Mouse (Mus musculus): Measurements from ENCODE around the gene Gm11555. TPM values are rescaled to one million over a fixed set of nuclear protein-coding genes. Genes with fewer than 3 reads are reported as not detected.
"Not testable (repeated sequence)": the region's sequence is repeated elsewhere in the genome, so short reads cannot be mapped to it uniquely, and the experiment has no call there.

The Gm11555 gene
- polyA plus RNA-seq, 1 experiment from 2014 or later = not detected

DNA sequence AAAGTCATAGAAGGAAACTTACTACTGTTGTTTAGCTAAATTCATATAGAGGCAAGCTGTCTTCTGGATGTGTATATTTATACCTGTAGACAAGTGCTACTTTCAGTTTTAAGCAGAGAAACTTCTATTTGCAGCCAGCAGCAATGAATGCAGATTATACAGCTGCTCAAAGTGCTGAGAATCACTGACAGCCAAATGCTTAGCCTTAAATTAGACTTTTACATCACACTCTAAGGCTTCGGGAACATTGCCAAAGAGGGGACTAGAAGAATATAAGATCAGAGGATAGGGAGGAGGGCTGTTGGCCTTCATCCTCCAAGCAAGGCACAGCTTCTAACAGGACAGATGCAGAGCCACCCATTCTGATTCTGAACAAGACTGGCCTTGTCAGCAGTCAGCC is 12.9 kb downstream of the Gm11555 start:
- Histone ChIP-seq H3K4me3 (no peak overlapping the region), H3K4me1 (no peaks in the 10 kb centered on the region), H3K27ac (replicated peaks) (no peak overlapping the region), H3K27me3 (replicated peaks; ENCODE audit: low read depth, poor library complexity, severe bottlenecking) (no peaks in the 10 kb centered on the region; the same call in 1 of the 2 replicates), H3K9me3 (no peaks in the 10 kb centered on the region), H3K36me3 (replicated peaks) (no peaks in the 10 kb centered on the region)
- WGBS = 80% methylated on average over 1 of the region's 1 CpGs
- no peak for DNase-seq (ENCODE audit: low spot score)

DNA sequence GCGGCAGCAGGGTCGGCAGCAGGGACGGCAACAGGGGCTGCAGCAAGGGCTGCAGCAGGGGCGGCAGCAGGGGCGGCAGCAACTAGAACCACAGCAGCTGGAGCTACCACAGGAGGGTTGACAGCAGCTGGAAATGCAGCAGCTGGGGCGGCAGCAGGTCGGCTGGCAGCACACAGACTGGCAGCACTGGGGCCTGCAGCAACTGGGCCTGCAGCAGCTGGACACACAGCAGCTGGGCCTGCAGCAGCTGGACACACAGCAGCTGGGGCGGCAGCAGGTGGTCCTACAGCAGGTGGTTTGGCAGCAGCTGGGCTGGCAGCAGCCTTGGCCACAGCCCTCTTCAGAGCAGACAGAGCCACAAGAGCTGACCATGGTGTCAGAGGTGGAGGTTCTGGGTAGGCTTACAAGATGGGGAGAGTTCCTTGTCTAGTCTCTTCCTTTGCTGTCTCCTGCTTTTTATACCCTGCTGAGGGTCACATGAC is 15.3 kb downstream of the Gm11555 start, which contains the start of gene Krtap4-2:
Krtap4-2 (minus strand) TSS at position 432 of the 482 bp plus-strand sequence.
- 36% methylated on average over 8 of the region's 8 CpGs for WGBS
- H3K27ac ChIP-seq (replicated peaks) = no peak within 1 kb of the TSS
- no peaks in the 10 kb centered on the region for H3K36me3 ChIP-seq (replicated peaks)
- H3K4me3 ChIP-seq = no peak within 1 kb of the TSS
- DNase-seq (ENCODE audit: low spot score) = no peak
- no peaks in the 10 kb centered on the region for H3K4me1 ChIP-seq
- no peaks in the 10 kb centered on the region for H3K9me3 ChIP-seq
- no peaks in the 10 kb centered on the region; the same call in 1 of the 2 replicates for H3K27me3 ChIP-seq (replicated peaks; ENCODE audit: low read depth, poor library complexity, severe bottlenecking)

DNA sequence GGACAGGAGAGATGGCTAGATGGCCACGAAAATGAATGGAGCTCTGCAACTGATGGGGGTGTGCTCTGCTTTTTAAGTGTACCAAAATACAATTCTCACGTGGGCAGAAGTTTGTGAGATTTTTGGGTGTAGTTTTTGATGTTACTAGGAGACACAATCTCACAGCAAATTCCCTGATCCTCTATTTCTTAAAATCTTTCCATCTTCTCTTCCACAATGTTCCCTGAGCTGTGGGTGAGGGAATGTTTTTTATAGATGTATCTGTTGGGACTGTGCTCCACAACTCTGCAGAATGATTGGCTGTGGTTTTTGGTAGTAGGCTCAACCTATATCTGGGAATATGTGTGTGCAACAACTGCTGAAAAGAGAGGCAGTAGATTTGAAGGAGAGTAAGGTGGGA is 16.7 kb downstream of the Gm11555 start:
- DNase-seq (ENCODE audit: low spot score) = no peak
- 75% methylated on average over 2 of the region's 2 CpGs for WGBS
- H3K27ac ChIP-seq (replicated peaks) = no peak overlapping the region
- no peaks in the 10 kb centered on the region for H3K4me1 ChIP-seq
- H3K4me3 ChIP-seq = no peak overlapping the region
- H3K27me3 ChIP-seq (replicated peaks; ENCODE audit: low read depth, poor library complexity, severe bottlenecking) = no peaks in the 10 kb centered on the region; the same call in 1 of the 2 replicates
- no peaks in the 10 kb centered on the region for H3K36me3 ChIP-seq (replicated peaks)
- H3K9me3 ChIP-seq = no peaks in the 10 kb centered on the region

DNA sequence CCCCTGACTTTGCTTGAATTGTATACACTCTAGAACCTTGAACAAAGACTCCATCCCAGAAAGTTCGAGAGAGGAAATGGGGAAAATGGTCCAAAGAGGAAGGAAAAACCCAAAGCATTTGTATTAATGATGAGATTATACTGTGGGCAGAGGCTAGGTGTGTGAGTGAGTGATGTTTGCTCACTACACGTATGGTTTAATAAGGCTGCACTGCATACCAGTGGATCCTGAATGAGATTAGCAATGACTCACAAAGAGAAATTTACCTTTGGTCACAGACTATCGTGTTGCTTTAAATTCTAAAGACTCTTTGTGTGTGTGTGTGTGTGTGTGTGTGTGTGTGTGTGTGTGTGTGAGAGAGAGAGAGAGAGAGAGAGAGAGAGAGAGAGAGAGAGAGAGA is 19.1 kb downstream of the Gm11555 start:
- H3K27ac ChIP-seq (replicated peaks) = no peak overlapping the region
- 80% methylated on average over 3 of the region's 3 CpGs for WGBS

DNA sequence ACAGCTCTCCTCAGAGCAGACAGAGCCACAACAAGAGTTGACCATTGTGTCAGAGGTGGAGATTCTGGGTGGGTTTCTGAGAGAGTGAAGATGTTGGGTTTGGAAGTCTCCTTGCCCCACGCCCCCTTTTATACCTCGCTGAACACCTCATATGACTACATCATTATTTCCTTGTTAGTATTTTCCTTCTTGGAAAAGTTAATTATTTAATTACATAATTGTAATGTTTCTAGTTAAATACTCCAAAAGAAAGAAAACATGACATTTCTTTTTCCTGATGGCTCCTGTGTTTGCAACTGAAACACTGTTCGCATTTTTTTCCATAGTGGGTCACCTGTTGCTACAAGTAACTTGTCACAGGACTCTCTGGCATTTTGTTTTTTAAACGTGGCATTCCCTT is 21.9 kb downstream of the Gm11555 start, which contains the start of gene Krtap4-1:
Krtap4-1 (minus strand) TSS at position 101 of the 400 bp plus-strand sequence.
- H3K4me3 ChIP-seq = no peak within 1 kb of the TSS
- no peak within 1 kb of the TSS for H3K27ac ChIP-seq (replicated peaks)
- H3K9me3 ChIP-seq = no peaks in the 10 kb centered on the region
- no peaks in the 10 kb centered on the region for H3K36me3 ChIP-seq (replicated peaks)
- no peaks in the 10 kb centered on the region for H3K27me3 ChIP-seq (replicated peaks; ENCODE audit: low read depth, poor library complexity, severe bottlenecking)
- 81% methylated on average over 4 of the region's 4 CpGs for WGBS
- H3K4me1 ChIP-seq = no peaks in the 10 kb centered on the region
- DNase-seq (ENCODE audit: low spot score) = no peak

More for the DNA sequence above, 19.1 kb downstream of the Gm11555 start:
- H3K36me3 ChIP-seq (replicated peaks) = no peaks in the 10 kb centered on the region
- DNase-seq (ENCODE audit: low spot score) = no peak
- no peaks in the 10 kb centered on the region for H3K4me1 ChIP-seq
- no peaks in the 10 kb centered on the region for H3K9me3 ChIP-seq
- no peaks in the 10 kb centered on the region; the same call in 1 of the 2 replicates for H3K27me3 ChIP-seq (replicated peaks; ENCODE audit: low read depth, poor library complexity, severe bottlenecking)
- no peak overlapping the region for H3K4me3 ChIP-seq

DNA sequence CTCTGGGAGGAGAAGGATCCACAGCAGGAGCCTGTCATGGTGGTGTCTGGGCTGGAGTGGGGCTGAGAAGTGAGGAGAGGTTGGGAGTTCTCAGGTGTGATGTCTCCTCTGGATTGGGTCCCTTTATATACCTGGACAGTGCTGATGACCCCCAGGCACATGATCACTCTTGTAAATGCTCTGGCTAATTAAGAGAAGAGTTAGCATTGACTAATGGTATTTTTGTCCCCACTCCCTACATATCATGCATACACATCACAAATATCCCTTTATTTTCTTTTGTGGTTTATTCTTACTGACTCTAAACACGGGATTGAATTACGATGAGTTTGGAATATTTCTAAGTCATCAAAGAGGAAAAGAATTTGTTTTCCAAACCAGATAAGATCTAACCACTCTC is 29.7 kb downstream of the Gm11555 start, which contains the start of gene Gm11562:
Gm11562 (minus strand) TSS at position 101 of the 400 bp plus-strand sequence.
- no peak for DNase-seq (ENCODE audit: low spot score)
- Histone ChIP-seq H3K9me3 (no peaks in the 10 kb centered on the region), H3K27ac (replicated peaks) (no peak within 1 kb of the TSS), H3K4me1 (no peaks in the 10 kb centered on the region), H3K36me3 (replicated peaks) (no peaks in the 10 kb centered on the region), H3K27me3 (replicated peaks; ENCODE audit: low read depth, poor library complexity, severe bottlenecking) (no peaks in the 10 kb centered on the region), H3K4me3 (no peak within 1 kb of the TSS)
- 92% methylated on average over 2 of the region's 2 CpGs for WGBS

DNA sequence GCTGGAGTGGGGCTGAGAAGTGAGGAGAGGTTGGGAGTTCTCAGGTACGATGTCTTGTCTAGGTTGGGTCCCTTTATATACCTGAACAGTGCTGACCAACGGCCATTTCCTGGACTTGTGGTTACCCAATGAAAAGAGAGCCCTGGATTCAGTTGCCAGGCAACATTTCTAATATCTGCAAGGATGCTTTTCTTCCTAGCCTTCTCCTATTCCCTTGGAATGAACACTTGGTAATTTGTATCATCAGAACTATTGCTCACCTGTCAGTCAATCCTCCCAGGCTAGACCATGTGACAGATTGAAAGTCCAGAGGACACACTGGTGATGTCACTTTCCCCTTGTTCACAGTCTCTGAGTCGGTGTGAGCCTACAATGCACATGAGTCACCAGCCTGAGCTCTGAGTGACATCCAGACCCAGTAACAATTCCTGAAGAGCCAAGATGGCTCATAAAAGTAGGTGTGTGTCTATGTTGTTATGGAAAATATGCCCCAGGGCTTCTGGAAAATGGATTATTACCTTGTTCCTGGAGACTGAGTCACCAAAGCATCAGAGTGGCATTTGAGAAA is 35.2 kb downstream of the Gm11555 start, which contains the start of gene Krtap2-4:
Krtap2-4 (minus strand) TSS at position 51 of the 568 bp plus-strand sequence.
- DNase-seq (ENCODE audit: low spot score) = no peak
- 80% methylated on average over 3 of the region's 3 CpGs for WGBS

DNA sequence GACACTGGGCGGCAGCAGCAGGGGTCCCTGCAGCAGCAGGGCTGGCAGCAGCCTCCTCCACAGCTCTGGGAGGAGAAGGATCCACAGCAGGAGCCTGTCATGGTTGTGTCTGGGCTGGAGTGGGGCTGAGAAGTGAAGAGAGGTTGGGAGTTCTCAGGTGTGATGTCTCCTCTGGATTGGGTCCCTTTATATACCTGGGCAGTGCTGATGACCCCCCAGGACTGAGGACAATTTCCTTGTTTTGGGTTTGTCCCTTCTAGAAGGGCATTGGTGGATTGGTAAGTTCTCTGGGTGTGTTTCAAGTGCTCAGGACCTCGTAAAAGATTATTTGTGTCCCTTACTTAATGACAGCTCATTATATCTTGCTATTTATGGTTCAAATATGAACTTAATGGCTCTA is 39.9 kb downstream of the Gm11555 start, which contains the start of gene Gm11937:
Gm11937 (minus strand) TSS at position 101 of the 400 bp plus-strand sequence.
- not testable (repeated sequence) for H3K27me3 ChIP-seq (replicated peaks; ENCODE audit: low read depth, poor library complexity, severe bottlenecking); H3K9me3 ChIP-seq; DNase-seq (ENCODE audit: low spot score); H3K4me1 ChIP-seq; H3K36me3 ChIP-seq (replicated peaks); H3K4me3 ChIP-seq; H3K27ac ChIP-seq (replicated peaks)
- 71% methylated on average over 1 of the region's 2 CpGs for WGBS

More for the DNA sequence above, 35.2 kb downstream of the Gm11555 start, which contains the start of gene Krtap2-4:
- Histone ChIP-seq H3K27me3 (replicated peaks; ENCODE audit: low read depth, poor library complexity, severe bottlenecking) (no peaks in the 10 kb centered on the region), H3K4me1 (no peaks in the 10 kb centered on the region), H3K4me3 (no peak within 1 kb of the TSS), H3K27ac (replicated peaks) (no peak within 1 kb of the TSS), H3K36me3 (replicated peaks) (no peaks in the 10 kb centered on the region), H3K9me3 (no peaks in the 10 kb centered on the region)

DNA sequence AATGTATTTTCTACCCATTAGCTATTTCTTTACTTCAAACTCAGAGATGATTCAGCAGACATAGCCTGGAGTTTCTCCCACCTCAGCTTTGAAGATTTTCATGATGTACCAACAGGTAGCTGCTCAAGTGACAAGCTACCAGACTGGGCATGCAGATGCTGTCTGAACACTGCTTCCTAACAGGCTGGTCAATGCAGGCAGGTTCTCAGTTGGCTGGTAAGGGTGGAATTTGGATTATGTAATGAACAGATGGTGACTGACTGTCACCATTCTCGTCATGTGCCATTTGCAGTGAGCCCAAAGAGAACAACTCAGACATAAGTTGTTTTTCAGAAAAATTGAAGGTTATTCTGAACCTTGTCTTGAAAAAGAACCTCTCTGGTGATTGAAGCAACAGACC is 40.9 kb downstream of the Gm11555 start:
- Histone ChIP-seq H3K27me3 (replicated peaks; ENCODE audit: low read depth, poor library complexity, severe bottlenecking) (no peaks in the 10 kb centered on the region), H3K4me1 (no peaks in the 10 kb centered on the region), H3K9me3 (no peaks in the 10 kb centered on the region), H3K36me3 (replicated peaks) (no peaks in the 10 kb centered on the region), H3K4me3 (no peak overlapping the region), H3K27ac (replicated peaks) (no peak overlapping the region)
- DNase-seq (ENCODE audit: low spot score) = no peak
- 73% methylated on average over 1 of the region's 1 CpGs for whole genome bisulfite sequencing

DNA sequence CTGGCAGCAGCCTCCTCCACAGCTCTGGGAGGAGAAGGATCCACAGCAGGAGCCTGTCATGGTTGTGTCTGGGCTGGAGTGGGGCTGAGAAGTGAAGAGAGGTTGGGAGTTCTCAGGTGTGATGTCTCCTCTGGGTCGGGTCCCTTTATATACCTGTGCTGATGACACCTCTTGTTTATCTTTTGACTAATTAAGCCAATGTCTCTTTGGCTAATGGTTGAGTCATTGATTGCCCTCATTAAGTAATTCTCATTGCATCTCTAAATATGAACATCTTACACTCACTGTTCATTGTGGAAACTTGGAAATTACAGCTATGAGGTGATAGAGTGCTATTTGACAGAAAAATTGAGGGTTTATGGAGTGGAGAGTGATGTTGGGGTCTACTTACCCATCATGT is 46.8 kb downstream of the Gm11555 start, which contains the start of gene Gm11938:
Gm11938 (minus strand) TSS at position 101 of the 400 bp plus-strand sequence.
- not testable (repeated sequence) for H3K4me1 ChIP-seq; H3K36me3 ChIP-seq (replicated peaks); DNase-seq (ENCODE audit: low spot score); H3K27me3 ChIP-seq (replicated peaks; ENCODE audit: low read depth, poor library complexity, severe bottlenecking); H3K27ac ChIP-seq (replicated peaks); H3K4me3 ChIP-seq; H3K9me3 ChIP-seq
- WGBS = 76% methylated on average over 1 of the region's 1 CpGs

Other genes starting within 250 kb of the Gm11555 start
- gene Krt12, start 228.0 kb downstream of the Gm11555 start, polyA plus RNA-seq (2016; fragmentation: Nextera tagmentation; extraction: Ambion mirVana) = not detected in 2 replicates
- 0.97 and 1.00 TPM in 2 replicates for gene Krt20, start 212.1 kb downstream of the Gm11555 start, polyA plus RNA-seq (2016; fragmentation: Nextera tagmentation; extraction: Ambion mirVana)
- gene Krt23, start 157.1 kb downstream of the Gm11555 start, polyA plus RNA-seq (2016; fragmentation: Nextera tagmentation; extraction: Ambion mirVana) = 0.21 and 0.31 TPM in 2 replicates
- gene Krt39, start 128.9 kb downstream of the Gm11555 start, polyA plus RNA-seq (2016; fragmentation: Nextera tagmentation; extraction: Ambion mirVana) = not detected in 2 replicates
- gene Krt40, start 107.1 kb downstream of the Gm11555 start, polyA plus RNA-seq (2016; fragmentation: Nextera tagmentation; extraction: Ambion mirVana) = not detected in 2 replicates
- gene Krtap3-3, start 99.4 kb downstream of the Gm11555 start, polyA plus RNA-seq (2016; fragmentation: Nextera tagmentation; extraction: Ambion mirVana) = not detected in 2 replicates
- not detected in 2 replicates for gene Krtap3-2, start 93.4 kb downstream of the Gm11555 start, polyA plus RNA-seq (2016; fragmentation: Nextera tagmentation; extraction: Ambion mirVana)
- not detected in 2 replicates for gene Gm11939, start 90.8 kb downstream of the Gm11555 start, polyA plus RNA-seq (2016; fragmentation: Nextera tagmentation; extraction: Ambion mirVana)
- not detected in 2 replicates for gene Krtap3-1, start 83.6 kb downstream of the Gm11555 start, polyA plus RNA-seq (2016; fragmentation: Nextera tagmentation; extraction: Ambion mirVana)
- gene Krtap1-5, start 69.2 kb downstream of the Gm11555 start, polyA plus RNA-seq (2016; fragmentation: Nextera tagmentation; extraction: Ambion mirVana) = not detected in 2 replicates
- not detected in 2 replicates for gene Krtap1-4, start 66.6 kb downstream of the Gm11555 start, polyA plus RNA-seq (2016; fragmentation: Nextera tagmentation; extraction: Ambion mirVana)
- gene Krtap1-3, start 58.9 kb downstream of the Gm11555 start, polyA plus RNA-seq (2016; fragmentation: Nextera tagmentation; extraction: Ambion mirVana) = not detected in 2 replicates
- not detected in 2 replicates for gene Krtap9-3, start 52.1 kb downstream of the Gm11555 start, polyA plus RNA-seq (2016; fragmentation: Nextera tagmentation; extraction: Ambion mirVana)
- not detected in 2 replicates for gene Gm11938, start 46.9 kb downstream of the Gm11555 start, polyA plus RNA-seq (2016; fragmentation: Nextera tagmentation; extraction: Ambion mirVana)
- gene Gm11937, start 40.0 kb downstream of the Gm11555 start, polyA plus RNA-seq (2016; fragmentation: Nextera tagmentation; extraction: Ambion mirVana) = not detected in 2 replicates
- not detected in 2 replicates for gene Krtap2-4, start 35.4 kb downstream of the Gm11555 start, polyA plus RNA-seq (2016; fragmentation: Nextera tagmentation; extraction: Ambion mirVana)
- gene Gm11562, start 29.8 kb downstream of the Gm11555 start, polyA plus RNA-seq (2016; fragmentation: Nextera tagmentation; extraction: Ambion mirVana) = not detected in 2 replicates
- gene Krtap4-1, start 22.0 kb downstream of the Gm11555 start, polyA plus RNA-seq (2016; fragmentation: Nextera tagmentation; extraction: Ambion mirVana) = not detected in 2 replicates
- gene Krtap4-2, start 15.2 kb downstream of the Gm11555 start, polyA plus RNA-seq (2016; fragmentation: Nextera tagmentation; extraction: Ambion mirVana) = not detected in 2 replicates
- gene Krtap4-7, start 6.1 kb downstream of the Gm11555 start, polyA plus RNA-seq (2016; fragmentation: Nextera tagmentation; extraction: Ambion mirVana) = not detected in 2 replicates
- gene Gm11563, start 8.7 kb upstream of the Gm11555 start, polyA plus RNA-seq (2016; fragmentation: Nextera tagmentation; extraction: Ambion mirVana) = not detected in 2 replicates
- not detected in 2 replicates for gene Krtap4-6, start 15.7 kb upstream of the Gm11555 start, polyA plus RNA-seq (2016; fragmentation: Nextera tagmentation; extraction: Ambion mirVana)
- gene Gm14190, start 40.5 kb upstream of the Gm11555 start, polyA plus RNA-seq (2016; fragmentation: Nextera tagmentation; extraction: Ambion mirVana) = not detected in 2 replicates
- gene Gm14180, start 84.1 kb upstream of the Gm11555 start, polyA plus RNA-seq (2016; fragmentation: Nextera tagmentation; extraction: Ambion mirVana) = not detected in 2 replicates
- not detected in 2 replicates for gene Gm11595, start 122.7 kb upstream of the Gm11555 start, polyA plus RNA-seq (2016; fragmentation: Nextera tagmentation; extraction: Ambion mirVana)
- gene Krtap4-8, start 130.5 kb upstream of the Gm11555 start, polyA plus RNA-seq (2016; fragmentation: Nextera tagmentation; extraction: Ambion mirVana) = not detected in 2 replicates
- gene Krtap4-9, start 135.0 kb upstream of the Gm11555 start, polyA plus RNA-seq (2016; fragmentation: Nextera tagmentation; extraction: Ambion mirVana) = not detected in 2 replicates
- gene Gm11596, start 143.2 kb upstream of the Gm11555 start, polyA plus RNA-seq (2016; fragmentation: Nextera tagmentation; extraction: Ambion mirVana) = not detected in 2 replicates
- gene Gm11569, start 148.7 kb upstream of the Gm11555 start, polyA plus RNA-seq (2016; fragmentation: Nextera tagmentation; extraction: Ambion mirVana) = not detected in 2 replicates
- gene Gm11554, start 154.2 kb upstream of the Gm11555 start, polyA plus RNA-seq (2016; fragmentation: Nextera tagmentation; extraction: Ambion mirVana) = not detected in 2 replicates
- gene Krtap4-13, start 159.7 kb upstream of the Gm11555 start, polyA plus RNA-seq (2016; fragmentation: Nextera tagmentation; extraction: Ambion mirVana) = not detected in 2 replicates
- gene Gm11564, start 165.4 kb upstream of the Gm11555 start, polyA plus RNA-seq (2016; fragmentation: Nextera tagmentation; extraction: Ambion mirVana) = not detected in 2 replicates
- gene 2300003K06Rik, start 187.8 kb upstream of the Gm11555 start, polyA plus RNA-seq (2016; fragmentation: Nextera tagmentation; extraction: Ambion mirVana) = not detected in 2 replicates
- not detected in 2 replicates for gene Krtap4-16, start 201.4 kb upstream of the Gm11555 start, polyA plus RNA-seq (2016; fragmentation: Nextera tagmentation; extraction: Ambion mirVana)
- gene Gm11568, start 207.7 kb upstream of the Gm11555 start, polyA plus RNA-seq (2016; fragmentation: Nextera tagmentation; extraction: Ambion mirVana) = not detected in 2 replicates
- gene Gm11559, start 214.2 kb upstream of the Gm11555 start, polyA plus RNA-seq (2016; fragmentation: Nextera tagmentation; extraction: Ambion mirVana) = not detected in 2 replicates
- gene Krtap9-1, start 223.2 kb upstream of the Gm11555 start, polyA plus RNA-seq (2016; fragmentation: Nextera tagmentation; extraction: Ambion mirVana) = not detected in 2 replicates
- not detected in 2 replicates for gene Gm11567, start 229.0 kb upstream of the Gm11555 start, polyA plus RNA-seq (2016; fragmentation: Nextera tagmentation; extraction: Ambion mirVana)